Mouse (Mus musculus): ENCODE data around the gene E130311K13Rik. TPM values are rescaled to one million over a fixed set of nuclear protein-coding genes. Genes with fewer than 3 reads are reported as not detected.

Gene E130311K13Rik
- polyA plus RNA-seq, 1 experiment, result 2.3 TPM

GRCm38 (mm10) chr3:63878995-63879666 is 50.1 kb downstream of the E130311K13Rik start:
- no peak overlapping the region for H3K27ac ChIP-seq (ENCODE audit: control insufficient read depth, insufficient read depth, low read length)
- no peaks in the 10 kb centered on the region for H3K27me3 ChIP-seq (ENCODE audit: control insufficient read depth, insufficient read depth, low read length)
- H3K4me1 ChIP-seq (replicated peaks; ENCODE audit: control insufficient read depth, insufficient read depth, low read length), result no peaks in the 10 kb centered on the region
- no peak for DNase-seq
- TF ChIP-seq CTCF (IDR thresholded peaks at IDR 0.05; ENCODE audit: borderline replicate concordance, control insufficient read depth, extremely low read depth, insufficient read depth, low read length, poor library complexity) (no peak), POLR2A (IDR thresholded peaks at IDR 0.05; ENCODE audit: control insufficient read depth, extremely low read depth, insufficient read depth, low read length, poor library complexity) (no peak)
- H3K36me3 ChIP-seq (ENCODE audit: control insufficient read depth, insufficient read depth, low read length), result no peaks in the 10 kb centered on the region
- WGBS, result 66% methylated on average over 4 of the region's 4 CpGs
- no peak overlapping the region for H3K4me3 ChIP-seq (ENCODE audit: control insufficient read depth, insufficient read depth, low read length)

- 79% methylated on average over 1 of the region's 1 CpGs for WGBS
- H3K4me3 ChIP-seq (ENCODE audit: control insufficient read depth, insufficient read depth, low read length), result no peak overlapping the region
- DNase-seq, result no peak
- H3K27ac ChIP-seq (ENCODE audit: control insufficient read depth, insufficient read depth, low read length), result no peak overlapping the region
- H3K36me3 ChIP-seq (ENCODE audit: control insufficient read depth, insufficient read depth, low read length), result no peaks in the 10 kb centered on the region
- TF ChIP-seq POLR2A (IDR thresholded peaks at IDR 0.05; ENCODE audit: control insufficient read depth, extremely low read depth, insufficient read depth, low read length, poor library complexity), result no peak
- no peak for TF ChIP-seq CTCF (IDR thresholded peaks at IDR 0.05; ENCODE audit: borderline replicate concordance, control insufficient read depth, extremely low read depth, insufficient read depth, low read length, poor library complexity)
- H3K4me1 ChIP-seq (replicated peaks; ENCODE audit: control insufficient read depth, insufficient read depth, low read length), result no peaks in the 10 kb centered on the region
- no peaks in the 10 kb centered on the region for H3K27me3 ChIP-seq (ENCODE audit: control insufficient read depth, insufficient read depth, low read length)
These were observed 56.5 kb downstream of the E130311K13Rik start for GRCm38 (mm10) chr3:63872818-63873217.

DNA sequence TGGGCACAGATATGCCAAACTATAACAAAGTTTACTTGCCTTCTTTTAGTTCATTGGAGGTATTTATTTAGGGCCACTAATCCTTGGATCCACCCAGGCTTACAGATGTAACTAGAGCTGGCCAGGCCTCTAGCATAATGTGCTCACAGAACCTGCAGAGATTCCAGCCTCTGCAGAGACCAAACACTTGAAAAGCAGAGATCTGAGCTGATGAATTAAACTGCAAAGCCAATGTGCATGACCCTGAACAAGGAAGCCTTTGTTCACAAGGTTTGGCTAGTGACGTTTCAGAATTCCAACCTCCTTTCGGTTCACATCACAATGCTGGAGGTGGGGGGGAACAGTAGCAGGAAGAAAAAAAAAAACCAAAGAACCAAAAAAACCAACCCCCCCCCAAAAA is 58.0 kb downstream of the E130311K13Rik start:
- no peaks in the 10 kb centered on the region for H3K4me1 ChIP-seq (replicated peaks; ENCODE audit: control insufficient read depth, insufficient read depth, low read length)
- no peak for DNase-seq
- no peak overlapping the region for H3K27ac ChIP-seq (ENCODE audit: control insufficient read depth, insufficient read depth, low read length)
- WGBS, result 90% methylated on average over 2 of the region's 2 CpGs
- TF ChIP-seq POLR2A (IDR thresholded peaks at IDR 0.05; ENCODE audit: control insufficient read depth, extremely low read depth, insufficient read depth, low read length, poor library complexity) (no peak), CTCF (IDR thresholded peaks at IDR 0.05; ENCODE audit: borderline replicate concordance, control insufficient read depth, extremely low read depth, insufficient read depth, low read length, poor library complexity) (no peak)
- H3K4me3 ChIP-seq (ENCODE audit: control insufficient read depth, insufficient read depth, low read length), result no peak overlapping the region
- no peaks in the 10 kb centered on the region for H3K27me3 ChIP-seq (ENCODE audit: control insufficient read depth, insufficient read depth, low read length)
- no peaks in the 10 kb centered on the region for H3K36me3 ChIP-seq (ENCODE audit: control insufficient read depth, insufficient read depth, low read length)

DNA sequence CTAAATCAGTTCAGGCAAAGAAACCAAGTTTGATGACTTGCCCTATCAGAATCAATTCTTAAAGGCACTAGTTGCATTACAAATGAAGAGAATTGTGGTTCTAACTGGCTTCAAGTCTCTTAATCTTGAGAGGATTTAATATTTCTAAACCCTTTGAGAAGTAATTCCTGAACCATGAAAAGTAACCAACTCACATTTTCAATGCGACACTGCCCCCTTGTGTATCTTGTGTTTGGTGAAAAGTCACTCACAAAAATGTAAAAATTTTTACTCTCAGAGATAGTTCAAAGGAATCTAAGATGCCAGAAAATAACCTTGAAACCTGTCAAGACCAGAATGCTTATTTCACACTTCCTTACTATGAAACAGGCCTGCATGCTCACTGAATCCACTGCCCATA is 61.0 kb downstream of the E130311K13Rik start:
- no peak for DNase-seq
- H3K4me3 ChIP-seq (ENCODE audit: control insufficient read depth, insufficient read depth, low read length), result no peak overlapping the region
- no peak overlapping the region for H3K27ac ChIP-seq (ENCODE audit: control insufficient read depth, insufficient read depth, low read length)
- H3K36me3 ChIP-seq (ENCODE audit: control insufficient read depth, insufficient read depth, low read length), result no peaks in the 10 kb centered on the region
- TF ChIP-seq POLR2A (IDR thresholded peaks at IDR 0.05; ENCODE audit: control insufficient read depth, extremely low read depth, insufficient read depth, low read length, poor library complexity) (no peak), CTCF (IDR thresholded peaks at IDR 0.05; ENCODE audit: borderline replicate concordance, control insufficient read depth, extremely low read depth, insufficient read depth, low read length, poor library complexity) (no peak)
- no peaks in the 10 kb centered on the region for H3K27me3 ChIP-seq (ENCODE audit: control insufficient read depth, insufficient read depth, low read length)
- WGBS, result 71% methylated on average over 1 of the region's 1 CpGs
- H3K4me1 ChIP-seq (replicated peaks; ENCODE audit: control insufficient read depth, insufficient read depth, low read length), result no peaks in the 10 kb centered on the region

- no peak for DNase-seq
- H3K4me3 ChIP-seq (ENCODE audit: control insufficient read depth, insufficient read depth, low read length), result no peak overlapping the region
- H3K27me3 ChIP-seq (ENCODE audit: control insufficient read depth, insufficient read depth, low read length), result no peaks in the 10 kb centered on the region
- no peaks in the 10 kb centered on the region for H3K36me3 ChIP-seq (ENCODE audit: control insufficient read depth, insufficient read depth, low read length)
- TF ChIP-seq CTCF (IDR thresholded peaks at IDR 0.05; ENCODE audit: borderline replicate concordance, control insufficient read depth, extremely low read depth, insufficient read depth, low read length, poor library complexity) (no peak), POLR2A (IDR thresholded peaks at IDR 0.05; ENCODE audit: control insufficient read depth, extremely low read depth, insufficient read depth, low read length, poor library complexity) (no peak)
- no peak overlapping the region for H3K27ac ChIP-seq (ENCODE audit: control insufficient read depth, insufficient read depth, low read length)
- WGBS, result 77% methylated on average over 2 of the region's 2 CpGs
- no peaks in the 10 kb centered on the region for H3K4me1 ChIP-seq (replicated peaks; ENCODE audit: control insufficient read depth, insufficient read depth, low read length)
These were observed 64.2 kb downstream of the E130311K13Rik start for GRCm38 (mm10) chr3:63865069-63865468.

Other genes with a start within 250 kb of the E130311K13Rik start
- 0.15 and 0.18 TPM in 2 replicates for gene Plch1, start 30.0 kb downstream of the E130311K13Rik start, polyA plus RNA-seq (2012; rRNA removed)
- gene Slc33a1, start 35.3 kb upstream of the E130311K13Rik start, polyA plus RNA-seq (2012; rRNA removed), result 17.1 and 17.9 TPM in 2 replicates
- 4.2 and 4.6 TPM in 2 replicates for gene Gmps, start 46.6 kb upstream of the E130311K13Rik start, polyA plus RNA-seq (2012; rRNA removed)
- gene Vmn2r1, start 152.1 kb upstream of the E130311K13Rik start, polyA plus RNA-seq (2012; rRNA removed), result 0.01 and 0.03 TPM in 2 replicates
- not detected in 2 replicates for gene Vmn2r2, start 212.5 kb upstream of the E130311K13Rik start, polyA plus RNA-seq (2012; rRNA removed)